Comparison of ENCODE assay signal across 8 mouse cellular contexts in genomic region chr3:93505960-93506863, GRCm38 (mm10). TPM values are rescaled to one million over a fixed set of nuclear protein-coding genes. Genes with fewer than 3 reads are reported as not detected.
A peak's percentile ranks its signal among the peaks of the same experiment; 100 is the strongest.
DNase-seq lines count a peak whose midpoint lies in the region; ATAC-seq and TF ChIP-seq lines count a peak whose summit lies in the region.

No protein-coding gene starts in this region.

- H3K4me3 ChIP-seq in MEL (ENCODE audit: control insufficient read depth in 1 of 2, insufficient read depth in 1 of 2, low read depth in 2 of 2, low read length in 2 of 2) = no peak overlapping the region
- peak overlapping the region; percentile 31; the same call in 1 of the 2 replicates for H3K4me3 ChIP-seq in heart, embryonic 10.5 days
- peak overlapping the region; percentile 45 for H3K4me3 ChIP-seq in thymus, adult 2 months (ENCODE audit: control insufficient read depth, insufficient read depth, low read length)
- H3K4me3 ChIP-seq in forebrain, embryonic 13.5 days = no peak overlapping the region
- H3K4me3 ChIP-seq in cerebellum, adult 2 months (replicated peaks; ENCODE audit: insufficient read depth, low read depth, low read length) = no peak overlapping the region

- peak; percentile 90 for DNase-seq in CD4-positive, CD25-positive, alpha-beta regulatory T cell, adult 2 months (ENCODE audit: low read depth, low spot score)
- DNase-seq in MEL (ENCODE audit: low read depth, low spot score) = peak; percentile 9
- no peak for DNase-seq in heart, embryonic 10.5 days (ENCODE audit: low spot score)
- DNase-seq in kidney, postnatal 10 days = peak; percentile 64
- DNase-seq in lung, postnatal 36 days = peak; percentile 90
- DNase-seq in thymus, adult 2 months = peak; percentile 92
- no peak for DNase-seq in cerebellum, adult 2 months

- no peak for TF ChIP-seq EP300 in MEL (IDR thresholded peaks at IDR 0.05; ENCODE audit: low read depth in 1 of 2, low read length in 2 of 2)

- no peak for TF ChIP-seq CTCF in MEL (IDR thresholded peaks at IDR 0.05 in 2 of 3, conservative IDR thresholded peaks at IDR 0.05 in 1 of 3; ENCODE audit: control insufficient read depth in 1 of 3, insufficient read depth in 1 of 3, low read depth in 2 of 3, low read length in 3 of 3, poor library complexity in 1 of 3, severe bottlenecking in 1 of 3)
- peak; percentile 53; the same call in 1 of the 2 replicates for TF ChIP-seq CTCF in thymus, adult 2 months (IDR thresholded peaks at IDR 0.05; ENCODE audit: borderline replicate concordance, control insufficient read depth, extremely low read depth, insufficient read depth, low read length, poor library complexity)
- TF ChIP-seq CTCF in cerebellum, adult 2 months (IDR thresholded peaks at IDR 0.05; ENCODE audit: borderline replicate concordance, insufficient read depth, low read depth, low read length) = no peak

- no peaks in the 10 kb centered on the region for H3K79me2 ChIP-seq in MEL (ENCODE audit: control insufficient read depth, insufficient read depth, low read length, poor library complexity)

- H3K27me3 ChIP-seq in MEL (ENCODE audit: control insufficient read depth in 1 of 2, insufficient read depth in 2 of 2, low read length in 2 of 2) = peaks cover 0 to 4% of the 10 kb centered on the region in 2 experiments; a peak in 2 of 4 replicates
- no peaks in the 10 kb centered on the region for H3K27me3 ChIP-seq in heart, embryonic 10.5 days (ENCODE audit: insufficient read depth, poor library complexity, severe bottlenecking)
- no peaks in the 10 kb centered on the region for H3K27me3 ChIP-seq in thymus, adult 2 months (ENCODE audit: control insufficient read depth, insufficient read depth, low read length)
- H3K27me3 ChIP-seq in forebrain, embryonic 13.5 days = no peaks in the 10 kb centered on the region
- no peaks in the 10 kb centered on the region for H3K27me3 ChIP-seq in cerebellum, adult 2 months (ENCODE audit: control insufficient read depth, insufficient read depth, low read length)

- H3K9me3 ChIP-seq in MEL (replicated peaks; ENCODE audit: insufficient read depth, low read length) = no peaks in the 10 kb centered on the region
- H3K9me3 ChIP-seq in heart, embryonic 10.5 days = no peaks in the 10 kb centered on the region
- H3K9me3 ChIP-seq in forebrain, embryonic 13.5 days (replicated peaks) = no peaks in the 10 kb centered on the region

- H3K9ac ChIP-seq in MEL (ENCODE audit: control insufficient read depth, low read depth, low read length, poor library complexity, severe bottlenecking) = no peak overlapping the region
- H3K9ac ChIP-seq in forebrain, embryonic 13.5 days = no peak overlapping the region

- WGBS in heart, embryonic 10.5 days = 35% methylated on average over 30 of the region's 30 CpGs
- 13% methylated on average over 30 of the region's 30 CpGs for WGBS in thymus, adult 2 months
- 43% methylated on average over 30 of the region's 30 CpGs for WGBS in forebrain, embryonic 13.5 days
- 49% methylated on average over 30 of the region's 30 CpGs for WGBS in cerebellum, adult 2 months

- TF ChIP-seq RAD21 in MEL (IDR thresholded peaks at IDR 0.05; ENCODE audit: low read depth, low read length) = no peak

- no peaks in the 10 kb centered on the region; a peak in 1 of 4 replicates for H3K4me1 ChIP-seq in MEL (ENCODE audit: control insufficient read depth in 1 of 2, insufficient read depth in 2 of 2, low read length in 2 of 2)
- no peaks in the 10 kb centered on the region for H3K4me1 ChIP-seq in heart, embryonic 10.5 days
- peaks cover 8% of the 10 kb centered on the region for H3K4me1 ChIP-seq in thymus, adult 2 months (replicated peaks; ENCODE audit: control insufficient read depth, insufficient read depth, low read length)
- no peaks in the 10 kb centered on the region for H3K4me1 ChIP-seq in forebrain, embryonic 13.5 days
- no peaks in the 10 kb centered on the region for H3K4me1 ChIP-seq in cerebellum, adult 2 months (ENCODE audit: control insufficient read depth, insufficient read depth, low read length)

- no peaks in the 10 kb centered on the region for H3K36me3 ChIP-seq in MEL (ENCODE audit: control insufficient read depth in 1 of 2, insufficient read depth in 2 of 2, low read length in 2 of 2)
- H3K36me3 ChIP-seq in heart, embryonic 10.5 days = no peaks in the 10 kb centered on the region
- H3K36me3 ChIP-seq in thymus, adult 2 months (ENCODE audit: control insufficient read depth, insufficient read depth, low read length) = no peaks in the 10 kb centered on the region
- H3K36me3 ChIP-seq in forebrain, embryonic 13.5 days (ENCODE audit: poor library complexity, severe bottlenecking) = no peaks in the 10 kb centered on the region

- no peak for ATAC-seq in forebrain, embryonic 13.5 days

- no peak overlapping the region for H3K27ac ChIP-seq in MEL (ENCODE audit: control insufficient read depth, low read depth, low read length)
- H3K27ac ChIP-seq in heart, embryonic 10.5 days = no peak overlapping the region
- H3K27ac ChIP-seq in thymus, adult 2 months (ENCODE audit: control insufficient read depth, insufficient read depth, low read length) = peak overlapping the region; percentile 93
- H3K27ac ChIP-seq in forebrain, embryonic 13.5 days = no peak overlapping the region
- no peak overlapping the region for H3K27ac ChIP-seq in cerebellum, adult 2 months (ENCODE audit: insufficient read depth, low read length)

- no peak overlapping the region for H3K4me2 ChIP-seq in forebrain, embryonic 13.5 days

- TF ChIP-seq POLR2A in MEL (IDR thresholded peaks at IDR 0.05; ENCODE audit: control insufficient read depth in 1 of 2, insufficient read depth in 1 of 2, low read depth in 1 of 2, low read length in 2 of 2, poor library complexity in 1 of 2) = no peak
- no peak for TF ChIP-seq POLR2A in thymus, adult 2 months (IDR thresholded peaks at IDR 0.05; ENCODE audit: control insufficient read depth, extremely low read depth, insufficient read depth, low read length, poor library complexity)
- TF ChIP-seq POLR2A in cerebellum, adult 2 months (IDR thresholded peaks at IDR 0.05; ENCODE audit: borderline replicate concordance, insufficient read depth, low read length) = no peak

TF ChIP-seq in MEL, 35 proteins besides CTCF, POLR2A, EP300 and RAD21:
- peak; percentile 37; the same call in 1 of the 2 replicates for TF ChIP-seq MAFK (IDR thresholded peaks at IDR 0.05; ENCODE audit: borderline replicate concordance, low read depth, low read length)
- no peak for TF ChIP-seq MAZ (IDR thresholded peaks at IDR 0.05; ENCODE audit: low read depth, low read length)

RNA-seq across cellular contexts. Expression of gene S100a11, which starts 14.1 kb away (rescaled TPM):
- total RNA-seq in MEL (2012; rRNA removed) = not detected in 2 replicates
- polyA plus RNA-seq in MEL (2012; ENCODE audit: insufficient read depth in 1 of 2, insufficient read length in 2 of 2, low read depth in 1 of 2, low replicate concordance in 2 of 2, missing spikeins in 1 of 2) = under 1 TPM in 1 of 2 experiments, not detected in 1; 0.32 TPM
- 430 and 549 TPM in 2 replicates for polyA plus RNA-seq in heart, embryonic 10.5 days (2016; fragmentation: Nextera tagmentation; extraction: Ambion mirVana)
- 134 and 151 TPM in 2 replicates for polyA plus RNA-seq in thymus, adult 2 months (2012; rRNA removed)
- polyA plus RNA-seq in forebrain, embryonic 13.5 days (2015; fragmentation: Nextera tagmentation; extraction: Ambion mirVana) = 117 and 133 TPM in 2 replicates
- 25.5 and 25.9 TPM in 2 replicates for polyA plus RNA-seq in cerebellum, adult 2 months (2012; rRNA removed)

RNA-seq across cellular contexts. Expression of gene Tchhl1, which starts 37.7 kb away (rescaled TPM):
- total RNA-seq in MEL (2012; rRNA removed) = not detected in 2 replicates
- not detected for polyA plus RNA-seq in MEL (2012; ENCODE audit: insufficient read depth in 1 of 2, insufficient read length in 2 of 2, low read depth in 1 of 2, low replicate concordance in 2 of 2, missing spikeins in 1 of 2)
- polyA plus RNA-seq in heart, embryonic 10.5 days (2016; fragmentation: Nextera tagmentation; extraction: Ambion mirVana) = not detected in 2 replicates
- not detected in 2 replicates for polyA plus RNA-seq in thymus, adult 2 months (2012; rRNA removed)
- polyA plus RNA-seq in forebrain, embryonic 13.5 days (2015; fragmentation: Nextera tagmentation; extraction: Ambion mirVana) = not detected in 2 replicates
- polyA plus RNA-seq in cerebellum, adult 2 months (2012; rRNA removed) = not detected in 2 replicates

RNA-seq across cellular contexts. Expression of gene S100a10, which starts 48.7 kb away (rescaled TPM):
- 81.1 and 108 TPM in 2 replicates for total RNA-seq in MEL (2012; rRNA removed)
- 10 to 100 TPM in 1 of 2 experiments, not detected in 1; 92.5 TPM for polyA plus RNA-seq in MEL (2012; ENCODE audit: insufficient read depth in 1 of 2, insufficient read length in 2 of 2, low read depth in 1 of 2, low replicate concordance in 2 of 2, missing spikeins in 1 of 2)
- 192 and 203 TPM in 2 replicates for polyA plus RNA-seq in heart, embryonic 10.5 days (2016; fragmentation: Nextera tagmentation; extraction: Ambion mirVana)
- polyA plus RNA-seq in thymus, adult 2 months (2012; rRNA removed) = 99.3 and 121 TPM in 2 replicates
- polyA plus RNA-seq in forebrain, embryonic 13.5 days (2015; fragmentation: Nextera tagmentation; extraction: Ambion mirVana) = 69.1 and 89.9 TPM in 2 replicates
- 60.1 and 60.6 TPM in 2 replicates for polyA plus RNA-seq in cerebellum, adult 2 months (2012; rRNA removed)

Comparison
In these comparisons a context has a peak if more than half of its experiments do, and no peak if none do; other contexts are left out.
1. DNase-seq: peak in CD4-positive, CD25-positive, alpha-beta regulatory T cell, adult 2 months (single experiment), MEL (single experiment), kidney, postnatal 10 days (single experiment), lung, postnatal 36 days (single experiment) and thymus, adult 2 months (single experiment); none in heart, embryonic 10.5 days (single experiment) and cerebellum, adult 2 months (0 of 2).
2. H3K4me3 ChIP-seq: peak in heart, embryonic 10.5 days (single experiment) and thymus, adult 2 months (single experiment); none in MEL (0 of 2), forebrain, embryonic 13.5 days (single experiment) and cerebellum, adult 2 months (single experiment).
3. RNA of gene S100a11, which starts 14.1 kb away (polyA plus RNA-seq): 430 to 549 TPM in heart, embryonic 10.5 days, 134 to 151 TPM in thymus, adult 2 months, 117 to 133 TPM in forebrain, embryonic 13.5 days and 25.5 to 25.9 TPM in cerebellum, adult 2 months; 0.32 TPM in MEL; every median in the first group is over 10 times any median in the second.